ENCODE assay signal across 8 mouse cellular contexts in genomic region chr5:123670800-123671472, GRCm38 (mm10). TPM values are rescaled to one million over a fixed set of nuclear protein-coding genes. Genes with fewer than 3 reads are reported as not detected.
A peak's percentile ranks its signal among the peaks of the same experiment; 100 is the strongest.
DNase-seq lines count a peak whose midpoint lies in the region; ATAC-seq lines count a peak whose summit lies in the region.

No protein-coding gene starts in this region.

- no peaks in the 10 kb centered on the region for H3K36me3 ChIP-seq in neural tube, embryonic 14.5 days (ENCODE audit: control insufficient read depth, insufficient read depth, low read length)
- no peaks in the 10 kb centered on the region for H3K36me3 ChIP-seq in heart, embryonic 12.5 days
- H3K36me3 ChIP-seq in limb, embryonic 13.5 days = no peaks in the 10 kb centered on the region

- no peak overlapping the region for H3K4me3 ChIP-seq in neural tube, embryonic 14.5 days (ENCODE audit: low read depth, low read length)
- no peak overlapping the region for H3K4me3 ChIP-seq in heart, embryonic 12.5 days
- H3K4me3 ChIP-seq in limb, embryonic 13.5 days = no peak overlapping the region

- peak overlapping the region; percentile 40; the same call in 1 of the 2 replicates for H3K27ac ChIP-seq in neural tube, embryonic 14.5 days (ENCODE audit: low read depth, low read length)
- H3K27ac ChIP-seq in heart, embryonic 12.5 days (ENCODE audit: poor library complexity, severe bottlenecking) = peak overlapping the region; percentile 22
- peak overlapping the region; percentile 55 for H3K27ac ChIP-seq in limb, embryonic 13.5 days

- H3K4me2 ChIP-seq in neural tube, embryonic 14.5 days (ENCODE audit: low read depth, low read length) = no peak overlapping the region
- peak overlapping the region; percentile 34 for H3K4me2 ChIP-seq in heart, embryonic 12.5 days
- peak overlapping the region; percentile 30 for H3K4me2 ChIP-seq in limb, embryonic 13.5 days (replicated peaks)

- no peak for DNase-seq in neural tube, embryonic 10.5 days (ENCODE audit: extremely low spot score, low spot score)
- DNase-seq in brain, adult 2 months (ENCODE audit: low read depth, low spot score) = peak; percentile 54
- no peak for DNase-seq in cerebellum, adult 8-10 months
- no peak for DNase-seq in thymus, adult 18-20 months

- WGBS in neural tube, embryonic 14.5 days = 52% methylated on average over 14 of the region's 14 CpGs
- WGBS in heart, embryonic 12.5 days = 30% methylated on average over 14 of the region's 14 CpGs
- WGBS in limb, embryonic 13.5 days = 23% methylated on average over 14 of the region's 14 CpGs

- no peaks in the 10 kb centered on the region for H3K9me3 ChIP-seq in neural tube, embryonic 14.5 days (ENCODE audit: control insufficient read depth, low read length)
- H3K9me3 ChIP-seq in heart, embryonic 12.5 days (replicated peaks) = no peaks in the 10 kb centered on the region
- no peaks in the 10 kb centered on the region for H3K9me3 ChIP-seq in limb, embryonic 13.5 days

- H3K9ac ChIP-seq in neural tube, embryonic 14.5 days (replicated peaks; ENCODE audit: low read depth, low read length) = no peak overlapping the region
- no peak overlapping the region for H3K9ac ChIP-seq in heart, embryonic 12.5 days
- peak overlapping the region; percentile 35; the same call in 1 of the 2 replicates for H3K9ac ChIP-seq in limb, embryonic 13.5 days

- no peaks in the 10 kb centered on the region for H3K4me1 ChIP-seq in neural tube, embryonic 14.5 days (ENCODE audit: control insufficient read depth, insufficient read depth, low read length)
- peaks cover 70% of the 10 kb centered on the region for H3K4me1 ChIP-seq in heart, embryonic 12.5 days (replicated peaks)
- peaks cover 18% of the 10 kb centered on the region for H3K4me1 ChIP-seq in limb, embryonic 13.5 days

- no peak for ATAC-seq in neural tube, embryonic 14.5 days (ENCODE audit: low read depth)
- ATAC-seq in heart, embryonic 12.5 days (ENCODE audit: insufficient number of reproducible peaks, low FRiP score) = 0 out of 2 replicates have a peak, but pooled peaks have one; percentile 42
- no peak for ATAC-seq in limb, embryonic 13.5 days (ENCODE audit: low FRiP score, low read depth)
- peak; percentile 52; the same call in 1 of the 2 replicates for ATAC-seq in neutrophil, adult 5-6 weeks (ENCODE audit: extremely low read depth, insufficient number of reproducible peaks, low FRiP score, poor library complexity, severe bottlenecking)

- H3K27me3 ChIP-seq in neural tube, embryonic 14.5 days (ENCODE audit: control insufficient read depth, insufficient read depth, low read length) = no peaks in the 10 kb centered on the region
- H3K27me3 ChIP-seq in heart, embryonic 12.5 days (replicated peaks) = no peaks in the 10 kb centered on the region
- no peaks in the 10 kb centered on the region for H3K27me3 ChIP-seq in limb, embryonic 13.5 days

RNA-seq across cellular contexts. Expression of gene Clip1, which starts 13.5 kb away (rescaled TPM):
- 85.2 and 87.0 TPM in 2 replicates for polyA plus RNA-seq in neural tube, embryonic 14.5 days (2014; fragmentation: Nextera tagmentation; extraction: Ambion mirVana)
- 62.3 and 65.2 TPM in 2 replicates for polyA plus RNA-seq in heart, embryonic 12.5 days (2016; fragmentation: Nextera tagmentation; extraction: Ambion mirVana)
- polyA plus RNA-seq in limb, embryonic 13.5 days (2015; fragmentation: Nextera tagmentation; extraction: Ambion mirVana) = 45.1 and 49.0 TPM in 2 replicates
- total RNA-seq in neutrophil, adult 5-6 weeks (2017) = 186 and 205 TPM in 2 replicates

RNA-seq across cellular contexts. Expression of gene Zcchc8, which starts 50.0 kb away (rescaled TPM):
- polyA plus RNA-seq in neural tube, embryonic 14.5 days (2014; fragmentation: Nextera tagmentation; extraction: Ambion mirVana) = 72.5 and 80.6 TPM in 2 replicates
- 69.6 and 77.5 TPM in 2 replicates for polyA plus RNA-seq in heart, embryonic 12.5 days (2016; fragmentation: Nextera tagmentation; extraction: Ambion mirVana)
- polyA plus RNA-seq in limb, embryonic 13.5 days (2015; fragmentation: Nextera tagmentation; extraction: Ambion mirVana) = 89.6 and 93.4 TPM in 2 replicates
- 78.0 and 87.7 TPM in 2 replicates for total RNA-seq in neutrophil, adult 5-6 weeks (2017)

Comparison
In these comparisons a context has a peak if more than half of its experiments do, and no peak if none do; other contexts are left out.
1. ATAC-seq: peak in heart, embryonic 12.5 days (single experiment) and neutrophil, adult 5-6 weeks (single experiment); none in neural tube, embryonic 14.5 days (single experiment) and limb, embryonic 13.5 days (single experiment).
2. Peak in every context shown above with its lines, with median percentiles within 50 percentile points of each other: H3K27ac ChIP-seq.